Mouse (Mus musculus): ENCODE measurements around the gene Vmn2r82.
"Not testable (repeated sequence)": the region's sequence is repeated elsewhere in the genome, so short reads cannot be mapped to it uniquely, and the experiment has no call there.

DNA sequence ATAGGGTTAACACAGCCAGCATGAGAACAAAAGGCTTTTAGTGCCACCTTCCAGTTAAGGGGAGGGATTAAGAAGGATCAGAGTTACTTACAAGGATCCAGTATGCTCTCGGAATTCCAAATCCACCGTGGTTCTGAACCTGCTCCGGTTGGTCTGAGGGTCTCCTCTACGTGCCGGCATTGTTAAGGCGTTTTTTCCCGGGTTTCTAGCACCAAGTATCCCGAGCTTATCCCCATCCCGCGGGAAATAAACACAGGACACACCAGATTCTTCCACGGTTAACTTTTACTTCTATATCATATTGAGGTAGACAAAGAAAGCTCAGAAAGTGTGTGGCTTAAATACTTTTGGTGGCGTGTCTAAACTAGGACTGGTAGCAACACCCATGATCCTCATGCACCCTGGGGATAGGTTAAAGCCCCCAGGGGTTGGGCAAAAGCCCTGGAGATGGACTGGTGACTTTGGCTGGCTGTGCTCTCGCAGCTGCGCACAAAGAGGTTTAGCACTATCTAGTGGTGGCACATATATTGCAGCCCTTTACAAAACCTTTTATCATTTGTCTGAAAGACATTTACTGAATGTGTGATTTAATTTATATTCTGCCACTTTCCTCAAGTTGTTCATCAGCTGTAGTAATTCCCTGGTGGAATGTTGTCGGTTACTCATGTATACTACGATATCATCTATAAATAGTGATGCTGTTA is 34.1 kb upstream of the Vmn2r82 start:
- TF ChIP-seq CTCF (IDR thresholded peaks at IDR 0.05; ENCODE audit: insufficient read depth, low read length), result 0 out of 2 replicates have a peak, but pooled peaks have one; percentile 8
- TF ChIP-seq POLR2A (IDR thresholded peaks at IDR 0.05; ENCODE audit: borderline replicate concordance, extremely low read depth, low read depth, low read length), result not testable (repeated sequence)

Data from lung, adult 2 months (tissue).